Mouse (Mus musculus) Patski (cell line): ENCODE results near the gene Golt1a. TPM values are rescaled to one million over a fixed set of nuclear protein-coding genes. Genes with fewer than 3 reads are reported as not detected.

Experiments used
- ATAC-seq: fragments of 100-300 bp; one replicate; pipeline ENCODE4 v1.8.0; 2021
- CTCF ChIA-PET: fragments of 350-600 bp; sonication (Branson Sonifier 250); formaldehyde crosslinking; loops from one replicate; lab custom pipeline; 2022; ENCODE audit warnings: inconsistent platforms; lab: Charles Lee
- POLR2A ChIA-PET: fragments of 350-600 bp; sonication (Branson Sonifier 250); formaldehyde crosslinking; loops from one replicate; lab custom pipeline; 2022; ENCODE audit warnings: antibody characterized with exemption, inconsistent platforms; lab: Charles Lee
- DNase-seq: peaks from one replicate; pipeline ENCODE4 v3.0.0-alpha.2; 2011; ENCODE audit warnings: low read depth, low spot score
- H3K27me3 ChIP-seq: fragments of 371-371 bp; one replicate; pipeline ENCODE4 v1.5.1; 2021
- CTCF ChIP-seq: fragments of 100-300 bp; IDR thresholded peaks from one replicate; pipeline ENCODE4 v1.5.1; 2021
- in situ Hi-C: fragments of 300-500 bp; cut with MboI; formaldehyde crosslinking; loops from 3 replicates; pipeline ENCODE4 v1.11.1; 2018; ENCODE audit warnings: low pct_unique_long_range_greater_than_20kb, mixed read lengths
- polyA plus RNA-seq: library from polyadenylated mRNA; unstranded; gene quantifications from one replicate; pipeline ENCODE4 v1.2.3, GENCODE M21; 2021

The Golt1a gene
- 6.9 TPM for polyA plus RNA-seq

DNA sequence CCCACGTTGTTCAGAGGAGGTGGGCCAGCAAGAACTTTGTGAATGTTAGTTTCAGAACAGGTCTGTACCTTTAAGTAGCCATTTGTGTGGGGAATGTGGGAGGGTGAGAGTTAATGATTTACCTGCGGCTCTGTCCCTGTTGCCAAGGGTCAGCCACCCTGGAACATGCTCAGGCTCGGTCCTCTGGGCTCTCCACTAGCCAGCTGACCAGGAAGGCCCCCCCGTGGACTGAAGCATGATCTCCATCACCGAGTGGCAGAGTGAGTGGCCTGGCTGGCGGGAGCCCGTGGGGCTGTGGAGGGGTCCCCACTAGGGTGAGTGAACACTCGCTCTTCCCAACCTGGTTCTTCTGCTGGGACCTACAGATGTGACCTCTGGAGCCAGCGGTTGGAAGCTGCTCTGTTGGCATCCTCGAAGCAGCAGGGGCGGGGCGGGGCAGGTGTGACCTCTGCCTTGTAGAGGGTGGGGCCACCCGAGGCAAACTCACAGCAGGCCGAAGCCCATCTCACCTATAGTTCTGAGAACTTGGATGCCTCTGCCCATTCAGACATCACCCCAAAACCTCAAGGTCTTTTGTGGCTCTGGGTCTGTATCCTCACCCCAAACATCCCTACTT lies at the start of gene Golt1a:
Gene Golt1a (plus strand): TSS at position 149 of the 616 bp plus-strand sequence.
- DNase-seq, result no peak
- no peaks in the 10 kb centered on the region for H3K27me3 ChIP-seq
- ChIA-PET CTCF (interaction anchor here (1.2 to 4.1 kb wide), 5 partner anchors 9 to 131 kb away, joined by 3 to 107 read pairs (median 4); no protein-coding TSS in a partner anchor), POLR2A (no interaction called here)
- in situ Hi-C loops, result loop anchor here (5.0 to 10.0 kb wide), 3 partner anchors 43 to 295 kb away; partner anchors contain the start of gene Ren1
- ATAC-seq, result peak; percentile 33
- TF ChIP-seq CTCF, result no peak

DNA sequence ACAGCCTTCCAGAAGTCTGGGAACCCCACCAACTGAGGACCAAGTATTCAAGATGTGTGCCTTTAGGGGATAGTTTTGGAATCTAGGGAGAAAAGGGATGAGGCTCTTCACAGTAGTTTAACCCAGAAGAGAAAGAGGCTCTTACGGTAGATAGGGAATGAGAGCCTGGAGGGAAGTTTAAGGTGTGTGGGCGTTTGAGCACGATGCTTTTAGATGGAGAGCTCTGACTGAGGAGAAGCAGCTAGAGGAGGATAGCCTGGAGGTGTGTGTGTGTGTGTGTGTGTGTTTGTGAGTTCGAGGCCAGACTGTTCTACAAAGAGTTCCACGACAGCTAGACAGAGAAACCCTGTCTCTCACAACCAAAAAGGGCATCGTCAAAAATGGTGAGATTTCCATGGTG lies 47.0 kb upstream of the Golt1a start:
- CTCF ChIA-PET, result no interaction called here
- ATAC-seq (no peak), DNase-seq (no peak)
- POLR2A ChIA-PET, result no interaction called here
- H3K27me3 ChIP-seq, result no peaks in the 10 kb centered on the region
- no peak for TF ChIP-seq CTCF
- in situ Hi-C loops, result no loop called here

GRCm38 (mm10) chr1:133263134-133263533 lies 46.5 kb upstream of the Golt1a start:
- ChIA-PET POLR2A (no interaction called here), CTCF (no interaction called here)
- H3K27me3 ChIP-seq, result no peaks in the 10 kb centered on the region
- no peak for DNase-seq
- in situ Hi-C loops, result no loop called here
- TF ChIP-seq CTCF, result no peak
- ATAC-seq, result no peak

DNA sequence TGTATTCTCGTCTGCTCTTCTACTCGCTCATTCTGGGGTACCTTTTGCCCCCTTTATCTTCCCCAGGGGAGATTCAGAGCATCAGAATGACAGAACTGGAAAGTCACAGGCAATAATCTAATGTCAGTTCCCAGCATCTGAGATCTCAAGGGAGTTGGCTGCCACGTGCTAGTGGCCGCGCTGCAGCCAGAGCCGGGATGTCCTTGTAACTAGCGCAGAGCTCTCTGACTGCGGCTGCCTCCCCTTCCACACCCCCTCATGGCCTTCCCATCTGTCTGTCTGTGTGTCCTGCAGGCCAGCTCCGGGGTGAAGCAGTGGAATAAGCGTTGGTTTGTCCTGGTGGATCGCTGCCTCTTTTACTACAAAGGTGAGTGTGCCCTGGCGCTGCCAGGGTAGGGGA lies 45.2 kb upstream of the Golt1a start:
- ChIA-PET CTCF (interaction anchor here (0.9 to 4.5 kb wide), 3 partner anchors 27 to 43 kb away, joined by 3 to 22 read pairs (median 3); no protein-coding TSS in a partner anchor), POLR2A (no interaction called here)
- DNase-seq (no peak), ATAC-seq (no peak)
- no peaks in the 10 kb centered on the region for H3K27me3 ChIP-seq
- no peak for TF ChIP-seq CTCF
- in situ Hi-C loops, result no loop called here

GRCm38 (mm10) chr1:133265114-133265766 lies 44.4 kb upstream of the Golt1a start:
- ChIA-PET POLR2A (no interaction called here), CTCF (interaction anchor here (1.0 to 4.5 kb wide), 2 partner anchors 42 to 92 kb away, joined by 3 to 22 read pairs; no protein-coding TSS in a partner anchor)
- ATAC-seq (peak; percentile 48), DNase-seq (peak; percentile 22)
- no peak for TF ChIP-seq CTCF
- in situ Hi-C loops, result no loop called here
- H3K27me3 ChIP-seq, result no peaks in the 10 kb centered on the region

DNA sequence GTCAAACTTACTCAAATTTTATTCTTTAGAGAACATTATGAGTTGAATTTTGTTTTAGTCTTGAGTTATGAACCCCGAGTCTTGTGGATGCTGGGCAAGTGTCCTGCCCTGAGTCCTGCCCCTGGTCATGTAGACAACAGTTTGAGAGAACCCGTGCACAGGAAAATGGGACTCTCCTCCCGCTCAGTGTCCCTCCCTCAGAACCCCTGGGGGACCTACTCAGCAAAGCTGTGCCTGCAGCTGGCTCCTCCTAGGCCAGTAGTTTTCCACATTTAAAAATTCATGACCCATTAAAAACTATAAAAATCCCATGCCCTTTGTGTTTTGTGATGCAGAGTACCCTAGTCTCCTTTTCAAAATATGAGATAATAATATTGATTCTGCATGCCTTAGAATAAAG lies 42.5 kb upstream of the Golt1a start:
- no peak for DNase-seq
- ChIA-PET POLR2A (interaction anchor here (1.2 kb wide), 1 partner anchor 10 kb away, joined by 3 read pairs; no protein-coding TSS in a partner anchor), CTCF (interaction anchor here (1.8 to 4.5 kb wide), 2 partner anchors 9 to 40 kb away, joined by 4 to 22 read pairs; no protein-coding TSS in a partner anchor)
- in situ Hi-C loops, result no loop called here
- TF ChIP-seq CTCF, result no peak
- no peaks in the 10 kb centered on the region for H3K27me3 ChIP-seq
- ATAC-seq, result no peak

DNA sequence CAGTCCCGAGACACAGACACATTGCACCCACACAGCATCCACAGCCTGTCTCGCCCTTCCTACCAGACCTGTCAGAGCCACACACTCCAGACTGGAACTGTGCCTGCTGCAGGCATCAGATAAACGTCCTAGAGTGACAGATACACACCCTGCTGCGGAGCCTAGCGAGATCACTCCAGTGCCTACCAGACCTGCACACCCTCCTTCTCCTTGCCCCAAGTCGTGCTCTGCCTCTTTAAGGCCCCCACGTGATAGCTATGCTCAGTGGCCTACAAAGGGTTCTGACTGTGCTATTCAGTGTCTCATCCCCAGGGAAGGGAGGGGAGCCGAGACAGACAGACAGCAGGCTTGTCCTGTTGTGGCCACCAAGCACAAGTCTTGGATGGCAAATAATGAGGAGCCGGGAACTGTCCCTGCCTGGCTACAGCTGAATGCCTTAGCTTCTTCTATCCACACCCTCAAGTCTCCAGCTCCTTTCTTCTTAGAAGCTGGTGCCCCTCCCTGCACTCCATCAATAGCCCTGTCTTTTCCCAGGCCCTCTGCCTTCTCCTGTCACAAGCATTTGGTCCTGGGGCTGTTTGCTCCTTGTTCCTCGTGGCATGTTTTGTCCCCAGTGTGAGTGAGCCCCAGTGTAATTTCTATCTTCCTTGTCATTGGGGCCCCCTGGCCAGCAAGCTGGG lies 41.6 kb upstream of the Golt1a start:
- no peaks in the 10 kb centered on the region for H3K27me3 ChIP-seq
- DNase-seq (no peak), ATAC-seq (no peak)
- TF ChIP-seq CTCF, result no peak
- ChIA-PET CTCF (interaction anchor here (1.0 to 4.5 kb wide), 5 partner anchors 8 to 87 kb away, joined by 3 to 22 read pairs (median 4); no protein-coding TSS in a partner anchor), POLR2A (interaction anchor here (1.2 kb wide), 1 partner anchor 11 kb away, joined by 3 read pairs; no protein-coding TSS in a partner anchor)
- in situ Hi-C loops, result no loop called here

DNA sequence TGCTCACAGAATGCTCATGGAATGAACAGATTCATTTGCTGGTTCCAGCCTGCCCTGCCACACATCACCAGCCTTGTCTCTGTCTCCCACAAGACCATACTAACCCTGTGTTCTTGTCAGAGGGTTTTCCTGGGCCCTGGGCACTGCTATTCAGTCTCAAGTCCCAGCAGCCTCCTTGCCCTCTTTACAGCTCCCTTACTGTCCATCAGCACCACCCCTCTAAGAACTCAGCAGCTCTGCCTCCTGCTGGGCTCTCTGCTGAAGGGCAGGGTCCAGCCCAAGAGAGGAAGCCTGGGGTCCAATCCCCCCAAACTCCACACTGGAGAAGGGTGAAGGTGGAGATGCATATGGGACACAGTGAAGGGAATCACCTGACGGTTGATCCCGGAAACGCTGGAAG lies 41.1 kb upstream of the Golt1a start:
- H3K27me3 ChIP-seq, result no peaks in the 10 kb centered on the region
- DNase-seq, result no peak
- no peak for TF ChIP-seq CTCF
- CTCF ChIA-PET, result interaction anchor here (1.0 to 4.5 kb wide), 4 partner anchors 37 to 87 kb away, joined by 3 to 22 read pairs (median 4); no protein-coding TSS in a partner anchor
- ATAC-seq, result no peak
- in situ Hi-C loops, result no loop called here
- POLR2A ChIA-PET, result no interaction called here

DNA sequence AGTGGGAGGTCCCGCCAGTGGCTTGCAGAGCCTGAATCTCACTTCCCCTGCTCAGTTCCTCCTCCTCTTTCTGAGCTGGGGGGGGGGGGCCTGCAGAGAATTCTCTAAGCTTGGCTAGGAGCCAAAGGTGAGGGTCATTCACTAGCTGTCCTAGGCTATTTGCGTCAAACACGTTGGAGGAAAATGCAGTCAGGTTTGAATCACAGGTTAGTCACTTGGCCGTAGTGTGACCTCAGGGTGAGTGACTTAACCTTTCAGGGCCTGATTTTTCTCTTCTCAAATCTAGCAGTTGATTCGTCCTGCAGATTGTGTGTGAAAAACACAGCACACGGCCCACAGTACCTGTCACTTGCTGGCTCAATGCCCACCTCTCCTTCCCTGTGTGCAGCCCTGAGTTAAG lies 39.3 kb upstream of the Golt1a start:
- no peak for TF ChIP-seq CTCF
- H3K27me3 ChIP-seq, result no peaks in the 10 kb centered on the region
- ATAC-seq (no peak), DNase-seq (no peak)
- ChIA-PET POLR2A (no interaction called here), CTCF (interaction anchor here (1.0 to 1.1 kb wide), 3 partner anchors 11 to 60 kb away, joined by 3 read pairs; no protein-coding TSS in a partner anchor)
- in situ Hi-C loops, result no loop called here

DNA sequence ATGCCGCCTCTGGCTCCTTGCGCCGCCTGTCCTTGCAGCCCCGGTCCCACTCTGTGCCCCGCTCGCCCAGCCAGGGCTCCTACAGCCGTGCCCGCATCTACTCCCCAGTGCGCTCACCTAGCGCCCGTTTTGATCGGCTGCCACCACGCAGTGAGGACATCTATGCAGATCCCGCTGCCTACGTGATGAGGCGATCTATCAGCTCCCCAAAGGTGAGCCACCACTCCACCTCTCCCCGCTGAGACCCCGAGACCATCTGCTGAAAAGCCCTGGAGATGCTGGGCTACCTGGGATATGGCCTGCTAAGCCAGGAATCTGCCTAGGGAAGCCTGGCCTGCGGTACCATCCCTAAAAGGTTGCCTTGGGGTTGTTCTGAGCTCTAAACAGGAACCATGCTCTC lies 35.4 kb upstream of the Golt1a start:
- CTCF ChIA-PET, result interaction anchor here (1.5 kb wide), 1 partner anchor 21 kb away, joined by 3 read pairs; no protein-coding TSS in a partner anchor
- no peak for ATAC-seq
- no peak for TF ChIP-seq CTCF

More for the DNA sequence above, 35.4 kb upstream of the Golt1a start:
- no peaks in the 10 kb centered on the region for H3K27me3 ChIP-seq
- POLR2A ChIA-PET, result no interaction called here
- in situ Hi-C loops, result no loop called here
- DNase-seq, result no peak
